Mouse (Mus musculus) limb, embryonic 10.5 days (tissue): Measurements from ENCODE around the gene Epn3. TPM values are rescaled to one million over a fixed set of nuclear protein-coding genes. Genes with fewer than 3 reads are reported as not detected.

Experiments used
- DNase-seq: peaks from one replicate; pipeline ENCODE4 v3.0.0-alpha.2; 2017; ENCODE audit warnings: low spot score
- H3K27ac ChIP-seq: fragments of 300-500 bp; sonication (generic); 2 replicates; pipeline ENCODE4 v1.5.1; 2016; ENCODE audit warnings: mild to moderate bottlenecking
- H3K27me3 ChIP-seq: fragments of 300-500 bp; sonication (generic); 2 replicates; pipeline ENCODE4 v1.6.1; 2016; ENCODE audit warnings: low read depth, mild to moderate bottlenecking; ENCODE audit not compliant: poor library complexity, severe bottlenecking
- H3K36me3 ChIP-seq: fragments of 300-500 bp; sonication (generic); 2 replicates; pipeline ENCODE4 v1.6.1; 2016; ENCODE audit warnings: mild to moderate bottlenecking, moderate library complexity
- H3K4me1 ChIP-seq: fragments of 300-500 bp; sonication (generic); 2 replicates; pipeline ENCODE4 v1.6.1; 2016
- H3K4me3 ChIP-seq: fragments of 300-500 bp; sonication (generic); 2 replicates; pipeline ENCODE4 v1.5.1; 2016; ENCODE audit warnings: mild to moderate bottlenecking, moderate library complexity
- H3K9me3 ChIP-seq: fragments of 300-500 bp; sonication (generic); replicated peaks from 2 replicates; pipeline ENCODE4 v1.6.1; 2016; ENCODE audit warnings: mild to moderate bottlenecking
- WGBS: fragments of 180-500 bp; shearing (Covaris S2); methylation state at CpG from one replicate; pipeline ENCODE4 v1.1.7; 2016; 5-methylcytosine and 5-hydroxymethylcytosine counted together
- polyA plus RNA-seq: library from polyadenylated mRNA; unstranded; fragments of >200 nt; fragmentation: Nextera tagmentation; extraction: Ambion mirVana; gene quantifications from 2 replicates; pipeline ENCODE4 v1.2.1, GENCODE M21; 2016

Gene Epn3
- polyA plus RNA-seq, 1 experiment from 2014 or later = 3.6 TPM

DNA sequence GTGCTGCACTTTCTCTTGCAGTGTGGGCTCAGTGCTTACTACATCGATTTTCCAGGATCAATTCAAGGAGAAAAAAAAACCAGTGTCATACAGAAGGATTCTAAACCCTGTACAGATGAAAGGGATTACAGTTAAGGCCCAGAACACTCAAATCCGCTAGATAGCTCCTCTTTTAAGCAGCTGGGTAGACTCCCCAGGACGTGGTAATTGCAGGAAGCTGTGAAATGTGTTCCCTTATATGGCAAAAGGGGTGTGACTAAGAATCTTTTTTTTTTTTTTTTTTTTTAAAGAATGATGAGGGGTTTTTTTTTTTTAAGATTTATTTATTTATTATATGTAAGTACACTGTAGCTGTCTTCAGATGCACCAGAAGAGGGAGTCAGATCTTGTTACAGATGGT lies 29.1 kb upstream of the Epn3 start:
- no peaks in the 10 kb centered on the region for H3K36me3 ChIP-seq
- no peaks in the 10 kb centered on the region for H3K9me3 ChIP-seq
- H3K27me3 ChIP-seq = no peaks in the 10 kb centered on the region
- no peak for DNase-seq
- H3K27ac ChIP-seq = no peak overlapping the region
- H3K4me1 ChIP-seq = peaks cover 33% of the 10 kb centered on the region
- 48% methylated on average over 3 of the region's 3 CpGs for WGBS
- H3K4me3 ChIP-seq = no peak overlapping the region

DNA sequence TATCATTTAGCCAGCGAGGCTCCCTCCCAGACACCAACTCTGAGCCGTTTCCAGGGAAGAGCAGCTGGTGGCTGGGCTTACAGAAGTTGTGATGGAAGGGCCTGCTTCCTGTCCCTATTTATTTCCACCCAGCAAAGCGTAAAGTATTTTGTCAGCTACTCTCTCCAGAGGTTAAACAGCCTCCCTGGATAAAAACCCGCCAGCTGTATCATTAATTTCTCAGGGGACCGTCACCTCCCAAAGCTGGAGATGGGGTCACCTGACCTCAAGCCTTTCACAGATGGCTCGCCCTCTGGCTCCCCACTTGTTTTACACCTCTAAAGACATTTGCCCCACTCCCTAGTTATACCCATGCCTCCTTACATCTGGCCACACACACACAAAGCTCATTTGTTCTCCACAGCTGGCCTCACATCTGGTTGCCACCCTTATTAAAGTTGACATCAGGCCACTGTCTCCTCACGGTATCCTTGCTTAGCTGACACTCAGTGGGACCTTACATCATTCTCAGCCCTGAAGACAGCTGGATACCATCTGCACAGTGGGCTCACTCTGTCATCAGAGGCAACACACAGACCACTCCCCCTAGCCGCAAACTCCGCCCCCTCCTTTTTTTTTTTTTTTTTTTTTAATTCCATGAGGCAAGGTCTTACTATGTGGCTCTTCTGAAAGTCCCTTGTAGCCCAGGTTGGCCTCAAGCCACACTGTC lies 26.6 kb upstream of the Epn3 start:
- Histone ChIP-seq H3K4me1 (peaks cover 36% of the 10 kb centered on the region), H3K4me3 (no peak overlapping the region), H3K9me3 (no peaks in the 10 kb centered on the region), H3K27ac (peak overlapping the region; percentile 78), H3K36me3 (no peaks in the 10 kb centered on the region), H3K27me3 (0 out of 2 replicates have a peak, but pooled peaks cover 3% of the 10 kb centered on the region)
- 31% methylated on average over 9 of the region's 9 CpGs for WGBS
- peak; percentile 72 for DNase-seq

DNA sequence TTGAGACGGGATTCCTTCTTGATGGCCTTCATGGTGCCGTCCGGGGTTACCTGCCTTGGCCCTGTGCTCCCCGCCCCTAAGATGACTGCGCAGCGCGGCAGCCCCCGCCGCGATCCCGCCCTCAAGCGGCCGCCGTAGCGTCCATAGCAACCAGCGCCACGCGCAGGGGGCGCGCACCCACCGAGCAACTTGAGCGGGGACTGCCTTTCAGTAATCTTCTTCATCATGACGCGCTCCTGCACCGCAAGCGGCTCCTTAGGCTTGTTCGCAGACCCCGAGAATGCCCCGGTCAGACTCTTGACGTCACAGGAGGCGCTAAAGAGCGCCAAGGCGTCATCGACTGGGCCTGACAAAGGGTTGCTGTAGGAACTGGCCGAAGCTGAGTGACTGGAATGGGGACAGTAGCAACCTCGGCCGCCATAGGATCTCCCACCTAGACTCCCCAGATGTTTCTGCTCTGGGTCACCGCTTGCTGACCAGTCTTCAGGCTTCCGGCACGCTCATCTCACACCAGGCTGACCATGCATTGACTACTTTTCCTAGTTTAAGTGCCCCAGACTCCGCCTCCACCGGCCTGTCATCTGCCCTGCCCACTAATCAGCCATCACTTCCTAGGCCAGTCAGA lies 21.6 kb upstream of the Epn3 start, which contains the start of gene Mycbpap:
Gene Mycbpap (minus strand): TSS at position 524 of the 625 bp plus-strand sequence.
- DNase-seq = peak; percentile 80

DNA sequence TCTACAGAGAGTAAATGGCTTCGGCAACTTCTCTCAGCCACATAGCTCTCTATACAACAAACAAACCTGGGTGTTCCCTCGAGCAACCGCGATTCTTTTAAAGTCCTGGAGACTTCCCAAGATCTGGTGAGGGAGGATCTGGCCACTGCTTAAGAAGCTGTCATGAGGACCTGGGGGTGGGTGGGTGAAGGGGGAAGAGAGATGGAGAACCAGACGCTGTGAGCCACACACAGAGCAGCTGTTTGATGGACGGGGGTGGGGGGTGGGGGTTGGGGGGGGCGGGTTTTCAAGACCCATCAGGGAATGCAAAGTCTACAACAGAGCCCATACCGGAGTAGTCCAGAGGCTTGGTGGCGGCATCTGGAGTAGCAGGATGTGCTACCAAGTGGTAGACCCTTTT lies 13.7 kb upstream of the Epn3 start:
- H3K9me3 ChIP-seq = no peaks in the 10 kb centered on the region
- H3K27me3 ChIP-seq = no peaks in the 10 kb centered on the region
- 56% methylated on average over 9 of the region's 9 CpGs for WGBS
- no peak overlapping the region for H3K27ac ChIP-seq
- no peak overlapping the region for H3K4me3 ChIP-seq
- no peaks in the 10 kb centered on the region for H3K36me3 ChIP-seq
- DNase-seq = no peak
- peaks cover 7% of the 10 kb centered on the region for H3K4me1 ChIP-seq

More for the DNA sequence above, 21.6 kb upstream of the Epn3 start, which contains the start of gene Mycbpap:
- 0 out of 2 replicates have a peak, but pooled peaks cover 3% of the 10 kb centered on the region for H3K27me3 ChIP-seq
- H3K4me3 ChIP-seq = peak within 1 kb of the TSS; percentile 70
- H3K27ac ChIP-seq = peak within 1 kb of the TSS; percentile 88
- H3K9me3 ChIP-seq = no peaks in the 10 kb centered on the region
- no peaks in the 10 kb centered on the region for H3K36me3 ChIP-seq
- WGBS = under 1% methylated on average over 42 of the region's 42 CpGs
- peaks cover 33% of the 10 kb centered on the region for H3K4me1 ChIP-seq

- 93% methylated on average over 10 of the region's 10 CpGs for WGBS
- Histone ChIP-seq H3K4me1 (peaks cover 5% of the 10 kb centered on the region; the same call in 1 of the 2 replicates), H3K36me3 (no peaks in the 10 kb centered on the region), H3K27me3 (no peaks in the 10 kb centered on the region), H3K27ac (no peak overlapping the region), H3K9me3 (no peaks in the 10 kb centered on the region), H3K4me3 (no peak overlapping the region)
- no peak for DNase-seq
Measured at GRCm38 (mm10) chr11:94508976-94509375, 9.2 kb upstream of the Epn3 start.

DNA sequence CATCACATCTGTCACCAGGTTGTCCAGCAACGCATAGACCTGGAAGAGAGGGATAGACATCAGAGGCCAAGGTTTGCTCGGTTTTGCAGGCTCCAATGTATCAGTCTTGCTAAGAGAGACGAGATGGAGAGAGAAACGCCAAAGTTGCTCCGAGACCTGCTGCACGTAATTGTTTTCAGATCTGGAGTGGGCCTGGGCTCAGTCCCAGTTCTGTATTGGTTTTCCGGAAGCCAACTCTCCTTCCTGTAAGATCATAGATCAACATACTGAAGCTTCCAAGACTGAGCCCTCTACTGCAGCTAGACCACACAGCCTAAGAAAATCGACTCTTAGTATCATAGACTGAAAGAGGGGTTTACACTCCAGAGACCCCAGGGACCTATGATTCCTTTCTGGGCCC lies 1.7 kb upstream of the Epn3 start:
- no peak for DNase-seq
- H3K27ac ChIP-seq = no peak overlapping the region
- H3K4me1 ChIP-seq = peaks cover 35% of the 10 kb centered on the region
- H3K9me3 ChIP-seq = no peaks in the 10 kb centered on the region
- peaks cover 49% of the 10 kb centered on the region for H3K27me3 ChIP-seq
- no peak overlapping the region for H3K4me3 ChIP-seq
- WGBS = 92% methylated on average over 8 of the region's 8 CpGs
- H3K36me3 ChIP-seq = no peaks in the 10 kb centered on the region

DNA sequence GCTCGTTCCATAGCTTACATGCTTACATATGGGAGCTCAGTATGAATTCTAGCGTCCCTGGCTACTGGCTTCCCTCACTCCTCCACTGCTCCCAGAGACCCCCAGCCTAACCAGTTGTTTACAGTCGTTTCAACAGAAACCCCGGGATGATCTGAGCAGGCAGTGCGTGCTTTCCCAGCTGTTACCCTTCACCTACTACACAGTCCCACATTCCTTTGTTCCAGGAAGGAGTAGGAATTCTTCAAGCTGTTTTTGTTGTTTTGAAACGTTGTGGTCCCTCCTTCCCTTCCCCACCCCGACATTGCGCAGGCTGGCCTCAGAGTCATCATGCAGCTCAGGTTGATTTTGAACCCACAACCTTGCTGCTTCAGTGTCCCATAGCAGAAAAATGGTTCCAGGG lies 588 bp upstream of the Epn3 start:
- Histone ChIP-seq H3K36me3 (no peaks in the 10 kb centered on the region), H3K27me3 (peaks cover 54% of the 10 kb centered on the region), H3K4me3 (peak overlapping the region; percentile 56), H3K9me3 (no peaks in the 10 kb centered on the region), H3K4me1 (peaks cover 35% of the 10 kb centered on the region), H3K27ac (peak overlapping the region; percentile 79)
- no peak for DNase-seq
- WGBS = 25% methylated on average over 8 of the region's 8 CpGs

DNA sequence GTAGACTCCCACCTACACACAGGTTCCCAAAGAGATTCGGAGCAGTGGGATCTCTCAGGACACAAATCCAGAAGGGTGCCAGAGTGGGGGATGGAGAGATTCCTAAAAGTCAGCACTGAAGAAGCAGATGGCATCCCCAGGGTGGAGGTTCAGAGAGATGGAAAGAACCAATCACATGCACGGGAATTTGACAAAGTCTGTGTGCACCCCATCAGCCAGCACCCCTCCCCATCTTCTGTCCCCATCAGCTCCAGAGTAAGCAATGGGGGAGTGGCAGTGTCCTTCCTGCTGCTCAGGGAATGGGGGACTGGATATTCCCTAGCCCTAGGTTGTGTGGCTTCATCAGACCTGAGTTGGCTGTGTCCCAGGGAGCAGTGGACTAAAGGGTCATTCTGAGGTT lies 739 bp downstream of the Epn3 start:
- no peaks in the 10 kb centered on the region for H3K36me3 ChIP-seq
- peak; percentile 36 for DNase-seq
- no peaks in the 10 kb centered on the region for H3K9me3 ChIP-seq
- H3K4me1 ChIP-seq = peaks cover 35% of the 10 kb centered on the region
- peaks cover 63% of the 10 kb centered on the region for H3K27me3 ChIP-seq
- peak overlapping the region; percentile 79 for H3K27ac ChIP-seq
- H3K4me3 ChIP-seq = peak overlapping the region; percentile 56
- 3% methylated on average over 2 of the region's 2 CpGs for WGBS

DNA sequence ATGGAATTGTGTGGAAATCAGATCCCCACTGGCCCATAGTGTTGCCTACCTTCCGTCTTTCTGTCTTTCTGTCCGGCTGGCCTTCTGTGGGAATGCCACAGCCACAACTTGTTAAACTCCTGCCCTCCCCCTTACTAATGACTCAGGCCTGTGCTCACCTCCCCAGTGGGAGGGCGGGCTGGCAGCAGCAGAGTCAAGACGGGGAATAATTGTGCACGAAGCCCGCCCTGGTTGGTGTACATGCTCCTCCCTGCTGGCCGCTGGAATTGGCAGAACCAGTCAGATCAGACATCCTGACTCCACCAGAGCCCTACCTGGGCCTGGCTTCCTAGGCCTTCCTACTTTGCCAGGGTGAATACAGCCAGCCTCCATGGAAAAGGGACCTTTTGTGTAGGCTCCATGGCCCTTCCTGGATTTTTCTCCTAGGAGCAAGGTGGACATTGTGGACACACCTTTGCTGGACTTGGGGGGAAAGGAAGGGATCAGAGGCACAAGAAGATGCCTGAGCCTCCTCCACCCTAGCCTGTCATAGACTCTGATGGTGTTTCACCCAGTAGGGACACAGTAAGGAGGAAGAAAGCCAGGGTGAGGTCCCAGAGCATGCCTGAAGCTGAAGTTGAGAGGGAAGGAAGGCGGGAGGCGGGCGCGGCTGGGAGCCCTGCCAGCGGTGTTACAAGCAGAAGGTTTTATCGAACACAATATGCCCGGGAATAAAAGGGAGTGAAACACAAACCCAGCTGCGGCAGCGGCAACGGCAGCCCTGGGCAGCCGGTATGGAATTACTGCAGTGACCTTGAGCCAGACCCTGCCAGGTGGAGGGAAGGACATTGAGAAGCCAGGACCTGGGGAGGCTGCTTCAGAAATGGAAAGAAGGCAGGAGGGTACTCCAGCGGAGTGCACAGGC lies 1.4 kb downstream of the Epn3 start:
- peaks cover 68% of the 10 kb centered on the region for H3K27me3 ChIP-seq
- DNase-seq = peak; percentile 56
- peak overlapping the region; percentile 56 for H3K4me3 ChIP-seq
- no peaks in the 10 kb centered on the region for H3K9me3 ChIP-seq
- peak overlapping the region; percentile 79 for H3K27ac ChIP-seq
- H3K36me3 ChIP-seq = no peaks in the 10 kb centered on the region
- WGBS = 26% methylated on average over 19 of the region's 19 CpGs
- H3K4me1 ChIP-seq = peaks cover 35% of the 10 kb centered on the region

DNA sequence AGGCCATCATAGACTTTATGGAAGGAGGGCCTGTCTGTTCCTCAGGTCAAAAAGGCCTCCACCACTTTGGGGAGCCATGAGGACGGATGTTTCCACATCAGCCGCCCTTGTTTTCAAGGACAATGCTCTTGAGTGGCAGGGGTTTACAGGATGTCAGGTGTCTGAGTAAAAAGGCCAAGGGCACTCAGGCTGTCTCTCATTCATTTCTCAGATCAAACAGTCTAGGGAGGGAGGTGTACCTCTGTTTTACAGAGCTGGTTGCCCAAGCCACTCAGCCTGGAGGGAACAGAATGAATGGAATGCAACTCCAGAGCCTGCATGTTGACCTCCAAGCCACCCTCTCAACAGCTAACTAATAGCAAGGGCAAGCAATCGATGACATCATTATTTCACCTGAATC lies 4.4 kb downstream of the Epn3 start:
- Histone ChIP-seq H3K27ac (no peak overlapping the region), H3K9me3 (no peaks in the 10 kb centered on the region), H3K36me3 (no peaks in the 10 kb centered on the region), H3K27me3 (peaks cover 71% of the 10 kb centered on the region), H3K4me3 (no peak overlapping the region), H3K4me1 (peaks cover 47% of the 10 kb centered on the region)
- no peak for DNase-seq
- WGBS = 90% methylated on average over 3 of the region's 3 CpGs

DNA sequence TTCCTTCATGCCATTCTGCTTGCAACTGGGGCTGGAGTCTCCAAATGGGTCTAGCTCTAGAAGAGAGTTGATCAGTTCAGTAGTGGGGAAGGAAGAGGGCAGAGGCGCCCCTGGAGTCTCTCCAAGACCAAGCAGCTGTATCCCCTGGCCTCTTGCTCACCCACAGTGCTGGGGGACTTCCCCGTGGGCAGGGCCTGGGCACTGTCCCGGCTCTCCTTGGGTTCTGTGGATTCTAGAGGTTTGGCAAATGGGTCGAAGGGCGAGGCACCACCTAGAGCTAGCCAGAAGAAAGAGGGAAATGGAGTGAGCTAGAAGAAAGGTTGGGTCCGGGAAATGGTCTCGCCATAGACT lies 8.1 kb downstream of the Epn3 start:
- Histone ChIP-seq H3K4me1 (peaks cover 48% of the 10 kb centered on the region), H3K27me3 (peaks cover 61% of the 10 kb centered on the region)

DNA sequence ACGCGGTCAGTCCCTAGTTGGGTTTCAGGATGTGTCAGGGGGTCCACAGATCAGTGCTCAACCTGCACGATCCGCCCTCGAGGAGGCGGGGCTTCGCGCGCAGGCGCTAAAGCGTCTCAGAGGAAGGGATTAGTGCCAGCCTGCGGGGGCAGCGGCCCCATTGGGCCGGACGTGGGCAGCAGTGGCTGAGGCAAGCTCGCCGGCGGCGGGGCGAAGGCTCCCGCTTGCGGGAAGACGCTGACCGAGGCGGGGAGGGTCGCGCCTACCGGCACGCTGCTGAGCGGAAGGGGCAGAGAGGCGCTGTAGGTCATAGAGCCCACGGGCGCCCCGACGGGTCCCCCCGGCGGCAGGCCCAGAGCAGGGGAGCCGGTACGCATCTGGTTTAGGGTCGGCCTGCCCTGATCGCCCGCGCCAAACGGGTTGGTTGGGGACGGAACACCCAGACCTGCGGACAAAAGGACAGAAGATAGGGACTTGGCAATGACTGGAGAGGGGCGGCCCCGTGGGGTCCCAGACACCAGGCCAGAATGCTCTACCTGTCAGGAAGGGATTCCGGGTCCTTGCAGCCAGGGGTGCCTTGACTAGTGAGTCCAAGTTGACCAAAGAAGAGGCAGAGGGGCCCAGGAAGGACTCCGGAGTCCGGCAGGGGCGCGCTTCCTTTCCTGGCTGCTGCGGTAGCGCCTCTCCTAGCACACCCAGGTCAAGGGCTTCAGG lies 8.6 kb downstream of the Epn3 start:
- 4% methylated on average over 55 of the region's 55 CpGs for WGBS
- Histone ChIP-seq H3K27ac (peak overlapping the region; percentile 83), H3K9me3 (no peaks in the 10 kb centered on the region), H3K36me3 (no peaks in the 10 kb centered on the region), H3K4me1 (peaks cover 48% of the 10 kb centered on the region), H3K4me3 (peak overlapping the region; percentile 62), H3K27me3 (peaks cover 56% of the 10 kb centered on the region)
- peak; percentile 76 for DNase-seq

More for the DNA sequence above, 8.1 kb downstream of the Epn3 start:
- Histone ChIP-seq H3K36me3 (no peaks in the 10 kb centered on the region), H3K4me3 (peak overlapping the region; percentile 62), H3K9me3 (no peaks in the 10 kb centered on the region), H3K27ac (peak overlapping the region; percentile 83; the same call in 1 of the 2 replicates)
- DNase-seq = no peak
- 70% methylated on average over 7 of the region's 7 CpGs for WGBS
